Mouse (Mus musculus): ENCODE measurements around the gene St5.

- no peak for TF ChIP-seq POLR2A (IDR thresholded peaks at IDR 0.05; ENCODE audit: control insufficient read depth, extremely low read depth, insufficient read depth, low read length, poor library complexity)
- no peak for TF ChIP-seq CTCF (IDR thresholded peaks at IDR 0.05; ENCODE audit: borderline replicate concordance, control insufficient read depth, extremely low read depth, insufficient read depth, low read length, poor library complexity)
These were observed 124.4 kb downstream of the St5 start for GRCm38 (mm10) chr7:109578880-109579584.
